Mouse (Mus musculus) cerebellum, adult 2 months (tissue): ENCODE results near the gene Ftl1-ps1.

ENCODE experiments used
- CTCF ChIP-seq: fragments of 200-500 bp; IDR thresholded peaks from 2 replicates; pipeline ENCODE4 v1.5.1; 2011; ENCODE audit warnings: low read depth, mild to moderate bottlenecking, control low read depth, low read length, moderate library complexity, borderline replicate concordance; ENCODE audit not compliant: insufficient read depth
- POLR2A ChIP-seq: fragments of 200-500 bp; IDR thresholded peaks from 2 replicates; pipeline ENCODE4 v1.6.1; 2011; ENCODE audit warnings: low read length, control low read depth, borderline replicate concordance; ENCODE audit not compliant: insufficient read depth

DNA sequence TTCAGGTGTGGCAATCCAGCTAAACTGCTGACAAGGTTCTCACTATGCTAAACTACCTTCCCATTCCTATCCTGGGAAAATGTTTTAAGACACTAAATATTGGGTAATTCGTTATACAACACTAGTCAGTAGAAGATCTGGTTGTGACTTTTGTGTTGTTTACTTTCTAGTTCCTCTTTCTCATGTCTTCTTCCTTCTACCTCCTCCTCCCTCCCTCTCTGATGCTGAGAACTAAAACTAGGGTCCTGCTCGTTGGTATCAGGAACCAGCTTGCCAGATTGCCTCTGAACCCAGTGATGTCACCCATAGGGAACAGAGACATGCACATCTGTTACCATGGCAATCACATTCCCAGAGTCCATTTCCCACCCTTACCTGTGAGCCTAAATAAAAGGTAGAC, 37.3 kb upstream of the Ftl1-ps1 start:
- TF ChIP-seq CTCF, result no peak
- TF ChIP-seq POLR2A, result no peak
